Mouse (Mus musculus) forebrain, embryonic 11.5 days (tissue): ENCODE measurements around the gene Abcb9. TPM values are rescaled to one million over a fixed set of nuclear protein-coding genes. Genes with fewer than 3 reads are reported as not detected.
A peak's percentile ranks its signal among the peaks of the same experiment; 100 is the strongest.

Source experiments
- ATAC-seq: fragments of 200-750 bp; cut with Nextera tagmentation; replicated peaks from 2 replicates; pipeline ENCODE4 v1.8.0; 2017; ENCODE audit warnings: moderate TSS enrichment; ENCODE audit not compliant: low FRiP score
- DNase-seq: peaks from one replicate; pipeline ENCODE4 v3.0.0-alpha.2; 2017; ENCODE audit warnings: low spot score
- H3K27ac ChIP-seq: fragments of 300-500 bp; sonication (generic); 2 replicates; pipeline ENCODE4 v1.5.1; 2014; ENCODE audit warnings: low read depth, low read length
- H3K27me3 ChIP-seq: fragments of 300-500 bp; sonication (generic); 2 replicates; pipeline ENCODE4 v1.6.1; 2014; ENCODE audit warnings: mild to moderate bottlenecking, low read length, mixed read lengths; ENCODE audit not compliant: control insufficient read depth, insufficient read depth
- H3K36me3 ChIP-seq: fragments of 300-500 bp; sonication (generic); 2 replicates; pipeline ENCODE4 v1.6.1; 2014; ENCODE audit warnings: mild to moderate bottlenecking, low read length, moderate library complexity, mixed read lengths; ENCODE audit not compliant: control insufficient read depth, insufficient read depth
- H3K4me1 ChIP-seq: fragments of 300-500 bp; sonication (generic); replicated peaks from 2 replicates; pipeline ENCODE4 v1.6.1; 2014; ENCODE audit warnings: low read length, mixed read lengths; ENCODE audit not compliant: control insufficient read depth, insufficient read depth
- H3K4me2 ChIP-seq: fragments of 300-500 bp; sonication (generic); 2 replicates; pipeline ENCODE4 v1.6.1; 2014; ENCODE audit warnings: low read depth, mild to moderate bottlenecking, low read length, moderate library complexity, mixed read lengths; ENCODE audit not compliant: severe bottlenecking
- H3K4me3 ChIP-seq: fragments of 300-500 bp; sonication (generic); 2 replicates; pipeline ENCODE4 v1.5.1; 2014; ENCODE audit warnings: low read depth, low read length
- H3K9ac ChIP-seq: fragments of 300-500 bp; sonication (generic); 2 replicates; pipeline ENCODE4 v1.6.1; 2014; ENCODE audit warnings: low read length
- H3K9me3 ChIP-seq: fragments of 300-500 bp; sonication (generic); 2 replicates; pipeline ENCODE4 v1.6.1; 2016; ENCODE audit warnings: low read length, mixed read lengths; ENCODE audit not compliant: control insufficient read depth
- WGBS: fragments of 180-500 bp; shearing (Covaris S2); extraction: QIAGEN DNeasy Blood & Tissue Kit; methylation state at CpG from one replicate; pipeline ENCODE4 v1.1.7; 2014; 5-methylcytosine and 5-hydroxymethylcytosine counted together
- polyA plus RNA-seq: library from polyadenylated mRNA; unstranded; fragments of >200 nt; fragmentation: Nextera tagmentation; extraction: Ambion mirVana; gene quantifications from 2 replicates; pipeline ENCODE4 v1.2.1, GENCODE M21; 2014

Abcb9 gene
- polyA plus RNA-seq, 1 experiment from 2014 or later, result 1.6 TPM

- Histone ChIP-seq H3K9me3 (no peaks in the 10 kb centered on the region), H3K36me3 (no peaks in the 10 kb centered on the region), H3K27ac (peak overlapping the region; percentile 84), H3K4me1 (peaks cover 6% of the 10 kb centered on the region; the same call in 1 of the 2 replicates), H3K4me2 (no peak overlapping the region), H3K27me3 (no peaks in the 10 kb centered on the region), H3K9ac (0 out of 2 replicates have a peak overlapping the region, but pooled peaks have one; percentile 32), H3K4me3 (no peak overlapping the region)
- no peak for ATAC-seq
- WGBS, result 77% methylated on average over 5 of the region's 5 CpGs
- DNase-seq, result no peak
These were observed 51.6 kb downstream of the Abcb9 start for GRCm38 (mm10) chr5:124043999-124044398.

GRCm38 (mm10) chr5:124043212-124043978 lies 52.2 kb downstream of the Abcb9 start:
- H3K27ac ChIP-seq, result peak overlapping the region; percentile 84
- no peak overlapping the region for H3K4me2 ChIP-seq
- peak; percentile 83 for ATAC-seq
- peak; percentile 79 for DNase-seq
- 18% methylated on average over 10 of the region's 10 CpGs for WGBS
- H3K36me3 ChIP-seq, result no peaks in the 10 kb centered on the region
- H3K9me3 ChIP-seq, result no peaks in the 10 kb centered on the region
- no peaks in the 10 kb centered on the region for H3K27me3 ChIP-seq
- peak overlapping the region; percentile 32; the same call in 1 of the 2 replicates for H3K9ac ChIP-seq
- no peak overlapping the region for H3K4me3 ChIP-seq
- peaks cover 6% of the 10 kb centered on the region; the same call in 1 of the 2 replicates for H3K4me1 ChIP-seq

- Histone ChIP-seq H3K9me3 (no peaks in the 10 kb centered on the region), H3K4me1 (peaks cover 16% of the 10 kb centered on the region; the same call in 1 of the 2 replicates), H3K36me3 (no peaks in the 10 kb centered on the region), H3K4me3 (no peak overlapping the region), H3K27ac (no peak overlapping the region), H3K27me3 (no peaks in the 10 kb centered on the region), H3K9ac (no peak overlapping the region), H3K4me2 (no peak overlapping the region)
- WGBS, result 85% methylated on average over 9 of the region's 9 CpGs
- no peak for ATAC-seq
- no peak for DNase-seq
These were observed 54.5 kb downstream of the Abcb9 start for GRCm38 (mm10) chr5:124041097-124041496.

- WGBS, result 91% methylated on average over 6 of the region's 6 CpGs
These were observed 56.0 kb downstream of the Abcb9 start for GRCm38 (mm10) chr5:124039602-124040001.

GRCm38 (mm10) chr5:124036836-124037235 lies 58.8 kb downstream of the Abcb9 start:
- H3K27ac ChIP-seq, result peak overlapping the region; percentile 46
- no peak overlapping the region for H3K9ac ChIP-seq
- H3K36me3 ChIP-seq, result no peaks in the 10 kb centered on the region
- WGBS, result 24% methylated on average over 5 of the region's 5 CpGs
- H3K4me2 ChIP-seq, result no peak overlapping the region
- H3K27me3 ChIP-seq, result no peaks in the 10 kb centered on the region
- no peaks in the 10 kb centered on the region for H3K9me3 ChIP-seq
- DNase-seq (peak; percentile 66), ATAC-seq (0 out of 2 replicates have a peak, but pooled peaks have one; percentile 48)
- no peak overlapping the region for H3K4me3 ChIP-seq
- H3K4me1 ChIP-seq, result peaks cover 10% of the 10 kb centered on the region; the same call in 1 of the 2 replicates

More at GRCm38 (mm10) chr5:124039602-124040001, 56.0 kb downstream of the Abcb9 start:
- DNase-seq, result no peak
- H3K36me3 ChIP-seq, result no peaks in the 10 kb centered on the region
- no peak overlapping the region for H3K4me2 ChIP-seq
- no peaks in the 10 kb centered on the region for H3K27me3 ChIP-seq
- no peaks in the 10 kb centered on the region for H3K9me3 ChIP-seq
- no peak overlapping the region for H3K27ac ChIP-seq
- no peak for ATAC-seq
- H3K9ac ChIP-seq, result no peak overlapping the region
- H3K4me1 ChIP-seq, result peaks cover 16% of the 10 kb centered on the region; the same call in 1 of the 2 replicates
- no peak overlapping the region for H3K4me3 ChIP-seq

- Histone ChIP-seq H3K4me1 (peaks cover 10% of the 10 kb centered on the region; the same call in 1 of the 2 replicates), H3K9ac (no peak overlapping the region), H3K4me2 (no peak overlapping the region), H3K27ac (peak overlapping the region; percentile 50; the same call in 1 of the 2 replicates), H3K4me3 (no peak overlapping the region), H3K9me3 (no peaks in the 10 kb centered on the region), H3K36me3 (no peaks in the 10 kb centered on the region), H3K27me3 (no peaks in the 10 kb centered on the region)
- no peak for DNase-seq
- no peak for ATAC-seq
- WGBS, result 45% methylated on average over 6 of the region's 6 CpGs
These were observed 59.3 kb downstream of the Abcb9 start for GRCm38 (mm10) chr5:124036341-124036740.

GRCm38 (mm10) chr5:124035806-124036205 lies 59.8 kb downstream of the Abcb9 start:
- H3K27ac ChIP-seq, result 0 out of 2 replicates have a peak overlapping the region, but pooled peaks have one; percentile 50

GRCm38 (mm10) chr5:124035406-124035805 lies 60.2 kb downstream of the Abcb9 start:
- WGBS, result 94% methylated on average over 9 of the region's 9 CpGs
- Histone ChIP-seq H3K36me3 (no peaks in the 10 kb centered on the region), H3K9me3 (no peaks in the 10 kb centered on the region), H3K4me2 (no peak overlapping the region), H3K27ac (no peak overlapping the region), H3K4me1 (peaks cover 13% of the 10 kb centered on the region), H3K9ac (no peak overlapping the region), H3K4me3 (no peak overlapping the region), H3K27me3 (no peaks in the 10 kb centered on the region)
- DNase-seq (no peak), ATAC-seq (no peak)

More at GRCm38 (mm10) chr5:124035806-124036205, 59.8 kb downstream of the Abcb9 start:
- H3K36me3 ChIP-seq, result no peaks in the 10 kb centered on the region
- WGBS, result 74% methylated on average over 8 of the region's 8 CpGs
- H3K4me2 ChIP-seq, result no peak overlapping the region
- H3K4me3 ChIP-seq, result no peak overlapping the region
- DNase-seq (no peak), ATAC-seq (no peak)
- H3K4me1 ChIP-seq, result peaks cover 10% of the 10 kb centered on the region; the same call in 1 of the 2 replicates
- H3K9ac ChIP-seq, result no peak overlapping the region
- H3K9me3 ChIP-seq, result no peaks in the 10 kb centered on the region
- H3K27me3 ChIP-seq, result no peaks in the 10 kb centered on the region
